Mouse (Mus musculus) midbrain, embryonic 11.5 days (tissue): ENCODE data around the gene Srrd. TPM values are rescaled to one million over a fixed set of nuclear protein-coding genes. Genes with fewer than 3 reads are reported as not detected.

ENCODE experiments used
- ATAC-seq: fragments of 200-750 bp; cut with Nextera tagmentation; 2 replicates; pipeline ENCODE4 v1.8.0; 2017; ENCODE audit warnings: moderate TSS enrichment, moderate library complexity; ENCODE audit not compliant: low FRiP score
- DNase-seq: peaks from one replicate; pipeline ENCODE4 v3.0.0; 2015; ENCODE audit warnings: low spot score; ENCODE audit errors: missing footprints
- H3K27ac ChIP-seq: fragments of 300-500 bp; sonication (generic); 2 replicates; pipeline ENCODE4 v1.5.1; 2014; ENCODE audit warnings: low read depth, low read length
- H3K27me3 ChIP-seq: fragments of 300-500 bp; sonication (generic); 2 replicates; pipeline ENCODE4 v1.6.1; 2014; ENCODE audit warnings: mild to moderate bottlenecking, low read length, moderate library complexity, mixed read lengths; ENCODE audit not compliant: control insufficient read depth, insufficient read depth
- H3K36me3 ChIP-seq: fragments of 300-500 bp; sonication (generic); 2 replicates; pipeline ENCODE4 v1.6.1; 2014; ENCODE audit warnings: mild to moderate bottlenecking, low read length, moderate library complexity, mixed read lengths; ENCODE audit not compliant: control insufficient read depth, insufficient read depth
- H3K4me1 ChIP-seq: fragments of 300-500 bp; sonication (generic); 2 replicates; pipeline ENCODE4 v1.6.1; 2014; ENCODE audit warnings: low read length; ENCODE audit not compliant: control insufficient read depth, insufficient read depth
- H3K4me2 ChIP-seq: fragments of 300-500 bp; sonication (generic); 2 replicates; pipeline ENCODE4 v1.6.1; 2014; ENCODE audit warnings: mild to moderate bottlenecking, moderate library complexity
- H3K4me3 ChIP-seq: fragments of 300-500 bp; sonication (generic); 2 replicates; pipeline ENCODE4 v1.5.1; 2014; ENCODE audit warnings: low read depth, low read length
- H3K9ac ChIP-seq: fragments of 300-500 bp; sonication (generic); 2 replicates; pipeline ENCODE4 v1.6.1; 2014; ENCODE audit warnings: low read length
- H3K9me3 ChIP-seq: fragments of 300-500 bp; sonication (generic); 2 replicates; pipeline ENCODE4 v1.6.1; 2016; ENCODE audit warnings: low read length; ENCODE audit not compliant: control insufficient read depth
- WGBS: fragments of 180-500 bp; shearing (Covaris S2); extraction: QIAGEN DNeasy Blood & Tissue Kit; methylation state at CpG from one replicate; pipeline ENCODE4 v1.1.7; 2014; 5-methylcytosine and 5-hydroxymethylcytosine counted together
- polyA plus RNA-seq: library from polyadenylated mRNA; unstranded; fragments of >200 nt; fragmentation: Nextera tagmentation; extraction: Ambion mirVana; gene quantifications from 2 replicates; pipeline ENCODE4 v1.2.1, GENCODE M21; 2014

The Srrd gene
- polyA plus RNA-seq, 1 experiment from 2014 or later = 46.0 TPM

- WGBS = 95% methylated on average over 8 of the region's 8 CpGs
- Histone ChIP-seq H3K27ac (no peak overlapping the region), H3K4me3 (no peak overlapping the region), H3K4me2 (no peak overlapping the region), H3K9ac (no peak overlapping the region), H3K4me1 (peaks cover 9% of the 10 kb centered on the region), H3K36me3 (no peaks in the 10 kb centered on the region), H3K9me3 (no peaks in the 10 kb centered on the region), H3K27me3 (no peaks in the 10 kb centered on the region)
- DNase-seq (no peak), ATAC-seq (no peak)
These were observed 52.3 kb downstream of the Srrd start for GRCm38 (mm10) chr5:112290536-112290880.

- Histone ChIP-seq H3K4me1 (peaks cover 4% of the 10 kb centered on the region), H3K4me3 (no peak overlapping the region), H3K9ac (no peak overlapping the region), H3K9me3 (no peaks in the 10 kb centered on the region), H3K4me2 (no peak overlapping the region), H3K27me3 (no peaks in the 10 kb centered on the region), H3K27ac (no peak overlapping the region), H3K36me3 (no peaks in the 10 kb centered on the region)
- 93% methylated on average over 16 of the region's 16 CpGs for WGBS
- no peak for ATAC-seq
- DNase-seq = no peak
These were observed 52.9 kb downstream of the Srrd start for GRCm38 (mm10) chr5:112289819-112290535.

- Histone ChIP-seq H3K4me3 (no peak overlapping the region), H3K4me1 (no peaks in the 10 kb centered on the region), H3K27ac (no peak overlapping the region), H3K9me3 (no peaks in the 10 kb centered on the region), H3K9ac (no peak overlapping the region), H3K27me3 (no peaks in the 10 kb centered on the region), H3K36me3 (no peaks in the 10 kb centered on the region), H3K4me2 (no peak overlapping the region)
- no peak for DNase-seq
- WGBS = 89% methylated on average over 8 of the region's 8 CpGs
- no peak for ATAC-seq
These were observed 53.6 kb downstream of the Srrd start for GRCm38 (mm10) chr5:112289236-112289635.

- H3K4me1 ChIP-seq = no peaks in the 10 kb centered on the region
- no peak overlapping the region for H3K9ac ChIP-seq
- H3K27me3 ChIP-seq = no peaks in the 10 kb centered on the region
- H3K4me2 ChIP-seq = no peak overlapping the region
- ATAC-seq = no peak
- no peaks in the 10 kb centered on the region for H3K9me3 ChIP-seq
- H3K36me3 ChIP-seq = no peaks in the 10 kb centered on the region
- H3K27ac ChIP-seq = no peak overlapping the region
- H3K4me3 ChIP-seq = no peak overlapping the region
- no peak for DNase-seq
- 83% methylated on average over 9 of the region's 9 CpGs for WGBS
These were observed 54.4 kb downstream of the Srrd start for GRCm38 (mm10) chr5:112288193-112289141.

GRCm38 (mm10) chr5:112287652-112288051 lies 55.2 kb downstream of the Srrd start:
- 89% methylated on average over 2 of the region's 2 CpGs for WGBS
- no peaks in the 10 kb centered on the region for H3K36me3 ChIP-seq
- H3K4me2 ChIP-seq = no peak overlapping the region
- no peaks in the 10 kb centered on the region for H3K9me3 ChIP-seq
- H3K4me1 ChIP-seq = no peaks in the 10 kb centered on the region
- no peak for DNase-seq
- no peak overlapping the region for H3K9ac ChIP-seq
- H3K4me3 ChIP-seq = no peak overlapping the region
- no peak overlapping the region for H3K27ac ChIP-seq
- no peaks in the 10 kb centered on the region for H3K27me3 ChIP-seq
- ATAC-seq = no peak

Other genes starting within 250 kb of the Srrd start
- 0.52 and 2.0 TPM in 2 replicates for gene Cryba4, start 90.5 kb downstream of the Srrd start, polyA plus RNA-seq
- gene Crybb1, start 87.2 kb downstream of the Srrd start, polyA plus RNA-seq = 0.29 and 0.84 TPM in 2 replicates
- 29.3 and 33.5 TPM in 2 replicates for gene Tpst2, start 66.3 kb downstream of the Srrd start, polyA plus RNA-seq
- 22.1 and 25.8 TPM in 2 replicates for gene Tfip11, start 16.7 kb downstream of the Srrd start, polyA plus RNA-seq
- gene Hps4, start within 50 bp of the Srrd start, polyA plus RNA-seq = 28.5 and 31.9 TPM in 2 replicates
- gene Gm6583, start 13.0 kb upstream of the Srrd start, polyA plus RNA-seq = not detected in 2 replicates
- gene Asphd2, start 51.8 kb upstream of the Srrd start, polyA plus RNA-seq = 35.4 and 48.3 TPM in 2 replicates
- not detected in 2 replicates for gene Gm6588, start 106.4 kb upstream of the Srrd start, polyA plus RNA-seq
- 2.6 TPM in 2 replicates for gene Sez6l, start 234.1 kb upstream of the Srrd start, polyA plus RNA-seq